Mouse (Mus musculus): ENCODE measurements at regions not wholly inside any gene's neighbourhood (a gene's known extent, or its start where the extent isn't known, plus 50 kb on each side); places are given as distances from the start of the nearest gene placed in this dataset.

GRCm38 (mm10) chr3:74657170-74657569 lies 507.7 kb downstream of the Zbbx start:
- no peak for TF ChIP-seq CTCF (IDR thresholded peaks at IDR 0.05)
- CTCF ChIA-PET: no interaction called here
- ATAC-seq (no peak), DNase-seq (ENCODE audit: low read depth, low spot score) (no peak)
- POLR2A ChIA-PET: no interaction called here
- in situ Hi-C loops (cut with MboI; ENCODE audit: low pct_unique_long_range_greater_than_20kb): no loop called here
- no peaks in the 10 kb centered on the region for H3K27me3 ChIP-seq

- CTCF ChIA-PET: interaction anchor here (0.8 kb wide), 1 partner anchor 21 kb away, joined by 3 read pairs; no protein-coding TSS in a partner anchor
- POLR2A ChIA-PET: no interaction called here
- TF ChIP-seq CTCF (IDR thresholded peaks at IDR 0.05): no peak
- ATAC-seq (no peak), DNase-seq (ENCODE audit: low read depth, low spot score) (no peak)
- H3K27me3 ChIP-seq: no peaks in the 10 kb centered on the region
- in situ Hi-C loops (cut with MboI; ENCODE audit: low pct_unique_long_range_greater_than_20kb): no loop called here
Observed at GRCm38 (mm10) chr3:74632623-74633022, 532.2 kb downstream of the Zbbx start.

DNA sequence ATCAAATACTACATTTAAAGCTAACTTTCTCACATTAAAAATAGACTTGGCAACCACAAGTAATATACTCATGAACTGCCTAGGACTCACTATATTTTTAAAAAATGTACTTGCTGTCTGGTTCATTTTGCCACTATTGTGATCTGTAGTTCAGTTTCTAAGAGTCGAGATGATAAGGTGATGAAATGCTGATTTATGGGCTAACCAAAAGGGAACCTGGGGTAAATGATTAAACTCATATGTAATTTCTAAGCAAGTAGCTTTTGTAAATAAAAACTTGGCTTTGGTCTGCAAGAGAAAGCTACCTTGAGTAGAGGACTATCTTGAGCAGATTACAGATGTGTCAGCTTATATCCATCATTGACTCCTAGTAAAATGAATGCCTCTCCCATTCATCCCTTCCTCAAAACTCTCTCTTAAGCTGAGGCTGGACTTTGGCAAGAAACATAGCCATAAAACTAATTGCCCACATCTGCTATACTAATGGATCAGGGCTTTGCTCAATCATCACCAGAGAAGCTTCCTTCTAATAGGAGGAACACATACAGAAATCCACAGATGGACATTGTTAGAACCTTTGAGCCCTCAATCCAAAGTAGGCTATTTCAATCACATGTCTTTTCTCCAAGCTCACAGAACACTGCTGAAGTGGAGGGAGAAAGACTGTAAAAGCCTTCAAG lies 563.4 kb downstream of the Zbbx start:
- in situ Hi-C loops (cut with MboI; ENCODE audit: low pct_unique_long_range_greater_than_20kb): no loop called here
- no peaks in the 10 kb centered on the region for H3K27me3 ChIP-seq
- ChIA-PET CTCF (interaction anchor here (1.2 kb wide), 1 partner anchor 11 kb away, joined by 5 read pairs; no protein-coding TSS in a partner anchor), POLR2A (no interaction called here)
- ATAC-seq (no peak), DNase-seq (ENCODE audit: low read depth, low spot score) (no peak)
- no peak for TF ChIP-seq CTCF (IDR thresholded peaks at IDR 0.05)

- H3K27me3 ChIP-seq: no peaks in the 10 kb centered on the region
- ChIA-PET POLR2A (no interaction called here), CTCF (no interaction called here)
- ATAC-seq (no peak), DNase-seq (ENCODE audit: low read depth, low spot score) (no peak)
- no peak for TF ChIP-seq CTCF (IDR thresholded peaks at IDR 0.05)
- in situ Hi-C loops (cut with MboI; ENCODE audit: low pct_unique_long_range_greater_than_20kb): no loop called here
Observed at GRCm38 (mm10) chr3:74588703-74589362, 576.0 kb downstream of the Zbbx start.

DNA sequence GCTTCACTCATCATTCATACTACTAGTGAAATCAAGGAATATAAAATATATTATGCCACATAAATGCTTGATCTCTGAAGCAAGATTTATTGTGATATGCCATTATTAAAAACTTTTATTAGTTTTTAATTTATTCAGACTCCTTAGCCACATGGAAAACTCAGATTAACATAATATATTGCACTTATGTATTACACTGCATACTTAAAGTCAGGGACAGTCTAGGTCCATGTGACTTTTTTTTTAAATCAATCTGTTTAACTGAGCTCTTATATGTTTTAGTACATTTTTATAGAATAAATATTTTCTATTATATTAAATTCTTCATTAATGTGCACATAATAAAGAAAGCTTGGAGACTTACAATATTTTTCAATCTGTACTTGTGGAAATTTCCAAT lies 599.7 kb downstream of the Zbbx start:
- in situ Hi-C loops (cut with MboI; ENCODE audit: low pct_unique_long_range_greater_than_20kb): no loop called here
- TF ChIP-seq CTCF (IDR thresholded peaks at IDR 0.05): no peak
- no peaks in the 10 kb centered on the region for H3K27me3 ChIP-seq
- no peak for DNase-seq (ENCODE audit: low read depth, low spot score)
- POLR2A ChIA-PET: no interaction called here
- ATAC-seq: no peak
- CTCF ChIA-PET: no interaction called here

DNA sequence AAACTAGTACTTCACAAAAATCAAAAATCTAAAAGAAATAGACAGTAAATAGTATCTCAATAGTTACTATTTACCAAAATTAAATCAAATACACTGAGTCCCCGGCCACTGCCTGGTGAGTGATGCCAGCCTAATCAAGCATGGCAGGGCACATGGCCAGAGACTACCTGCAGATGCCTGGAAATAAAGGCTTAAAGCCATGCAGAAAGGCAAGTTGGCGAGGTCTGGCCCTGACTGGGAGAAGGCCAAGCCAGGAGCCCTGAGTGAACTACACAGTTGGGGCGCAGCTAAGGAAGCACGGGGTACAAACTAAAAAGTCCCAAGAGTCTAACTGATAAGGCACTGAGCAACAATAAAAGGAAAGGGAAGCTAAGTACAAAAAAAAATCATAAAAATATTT lies 630.0 kb downstream of the Zbbx start:
- ChIA-PET POLR2A (no interaction called here), CTCF (no interaction called here)
- ATAC-seq (no peak), DNase-seq (ENCODE audit: low read depth, low spot score) (no peak)
- in situ Hi-C loops (cut with MboI; ENCODE audit: low pct_unique_long_range_greater_than_20kb): no loop called here
- TF ChIP-seq CTCF (IDR thresholded peaks at IDR 0.05): no peak
- no peaks in the 10 kb centered on the region for H3K27me3 ChIP-seq

DNA sequence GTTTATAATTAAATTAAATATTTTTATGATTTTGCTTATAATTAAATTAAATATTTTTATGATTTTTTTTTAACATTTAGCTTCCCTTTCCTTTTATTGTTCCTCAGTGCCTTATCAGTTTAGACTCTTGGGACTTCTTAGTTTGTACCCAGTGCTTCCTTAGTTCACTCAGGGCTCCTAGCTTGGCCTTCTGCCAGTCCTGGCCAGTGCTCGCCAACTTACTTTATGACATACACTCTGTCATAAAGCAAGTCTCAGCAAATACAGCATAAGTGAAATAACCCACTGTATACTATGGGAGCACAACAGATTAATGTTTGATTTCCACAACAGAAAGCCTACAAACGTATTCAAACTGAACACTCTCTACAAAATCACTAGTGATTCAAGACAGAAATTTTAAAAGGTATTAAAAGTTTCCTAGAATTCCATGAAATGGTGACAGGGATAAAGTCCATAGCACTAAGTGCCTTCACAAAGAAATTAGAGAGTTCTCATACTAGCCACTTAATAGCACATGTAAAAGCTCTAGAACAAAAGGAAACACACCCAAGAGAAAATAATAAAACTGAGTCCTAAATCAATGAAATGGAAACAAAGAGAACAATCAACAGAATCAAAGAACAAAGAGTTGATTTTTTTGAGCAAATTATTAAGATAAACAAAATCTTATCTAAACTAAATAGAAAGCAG lies 630.7 kb downstream of the Zbbx start:
- CTCF ChIA-PET: no interaction called here
- POLR2A ChIA-PET: no interaction called here
- in situ Hi-C loops (cut with MboI; ENCODE audit: low pct_unique_long_range_greater_than_20kb): no loop called here
- no peaks in the 10 kb centered on the region for H3K27me3 ChIP-seq
- no peak for TF ChIP-seq CTCF (IDR thresholded peaks at IDR 0.05)
- ATAC-seq (no peak), DNase-seq (ENCODE audit: low read depth, low spot score) (no peak)

DNA sequence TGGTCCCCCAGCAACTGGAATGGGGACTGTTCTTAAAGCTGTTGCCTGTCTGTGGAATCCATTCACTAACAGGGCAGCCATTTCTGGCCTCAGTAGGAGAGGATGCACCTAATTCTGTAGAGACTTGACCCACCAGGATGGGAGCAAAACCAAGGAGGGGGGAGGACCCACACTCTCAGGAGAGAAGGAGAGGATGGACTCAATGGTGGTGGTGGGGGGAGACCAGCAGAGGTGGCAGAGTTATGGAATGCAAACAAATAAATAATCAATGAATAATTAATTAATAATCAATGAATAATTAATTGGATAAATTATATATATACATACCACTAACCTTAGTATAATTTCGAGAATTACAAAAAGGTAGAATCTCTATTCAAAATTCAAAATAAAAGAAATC lies 681.1 kb downstream of the Zbbx start:
- POLR2A ChIA-PET: no interaction called here
- TF ChIP-seq CTCF (IDR thresholded peaks at IDR 0.05): no peak
- H3K27me3 ChIP-seq: no peaks in the 10 kb centered on the region
- ATAC-seq (no peak), DNase-seq (ENCODE audit: low read depth, low spot score) (no peak)
- in situ Hi-C loops (cut with MboI; ENCODE audit: low pct_unique_long_range_greater_than_20kb): no loop called here
- CTCF ChIA-PET: no interaction called here

All from Patski (cell line).